Mouse (Mus musculus) 3134 (cell line): ENCODE results near the gene Pacs2.

Source experiments
- DNase-seq: peaks from one replicate; pipeline ENCODE4 v3.0.0-alpha.2; 2011; ENCODE audit warnings: low spot score; ENCODE audit not compliant: insufficient read length; ENCODE audit errors: extremely low read depth

Gene Pacs2

DNA sequence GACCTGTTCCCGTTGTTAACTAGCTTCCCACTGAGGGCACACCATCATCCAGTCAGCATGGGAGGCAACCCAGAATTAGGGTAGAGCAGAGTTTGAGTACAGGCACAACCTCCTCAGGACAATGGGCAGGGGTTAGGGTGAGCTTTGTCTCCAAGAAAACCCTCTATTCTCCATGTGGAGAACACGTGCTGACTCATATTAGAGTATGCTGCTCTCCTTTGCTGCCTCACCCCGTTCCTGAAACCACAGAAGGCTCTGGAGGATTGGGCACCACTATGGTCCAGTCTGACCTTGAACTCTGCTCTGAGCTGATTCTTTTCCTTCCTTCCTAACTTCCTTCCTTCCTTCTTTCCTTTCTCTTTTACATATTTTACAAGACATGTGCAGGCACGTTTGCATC lies 24.1 kb downstream of the Pacs2 start:
- no peak for DNase-seq

DNA sequence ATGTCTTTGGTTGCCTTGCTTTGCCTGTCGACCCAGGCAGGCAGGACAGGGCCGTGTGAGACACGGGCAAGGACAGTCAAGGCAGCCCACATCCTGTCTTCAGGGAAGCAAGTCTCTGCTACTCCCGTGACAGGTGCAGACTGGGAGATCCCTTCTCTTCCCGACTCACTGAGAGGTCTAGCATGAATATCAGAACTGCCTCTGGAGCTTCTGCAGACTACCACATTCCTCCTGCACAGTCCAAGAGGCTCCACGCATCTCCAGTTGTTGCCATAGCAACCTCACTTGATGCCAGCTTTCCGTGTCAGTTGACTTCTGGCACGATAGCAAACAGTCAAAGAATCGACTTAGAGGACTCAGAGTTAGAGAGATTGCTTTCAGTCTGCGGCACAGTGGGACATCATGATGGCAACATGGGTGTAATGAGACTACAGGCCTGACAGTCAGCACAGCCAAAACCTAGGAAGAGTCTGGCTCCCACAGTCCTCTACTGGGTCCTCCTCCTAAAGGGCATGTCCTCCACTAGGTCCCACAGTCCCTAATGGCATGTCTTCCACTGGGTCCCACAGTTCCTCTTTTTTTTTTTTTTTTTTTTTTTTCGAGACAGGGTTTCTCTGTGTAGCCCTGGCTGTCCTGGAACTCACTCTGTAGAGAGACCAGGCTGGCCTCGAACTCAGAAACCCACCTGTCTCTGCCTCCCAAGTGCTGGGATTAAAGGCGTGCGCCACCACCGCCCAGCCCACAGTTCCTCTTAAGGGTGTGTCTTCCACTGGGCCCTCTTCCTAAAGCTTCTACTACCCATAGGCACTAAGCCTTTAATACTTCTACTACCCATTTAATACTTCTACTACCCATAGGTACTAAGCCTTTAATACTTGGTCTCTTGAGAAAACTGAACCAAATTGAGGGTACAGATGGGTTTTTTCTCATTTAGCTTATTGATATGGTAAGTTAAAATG lies 27.5 kb downstream of the Pacs2 start:
- no peak for DNase-seq

DNA sequence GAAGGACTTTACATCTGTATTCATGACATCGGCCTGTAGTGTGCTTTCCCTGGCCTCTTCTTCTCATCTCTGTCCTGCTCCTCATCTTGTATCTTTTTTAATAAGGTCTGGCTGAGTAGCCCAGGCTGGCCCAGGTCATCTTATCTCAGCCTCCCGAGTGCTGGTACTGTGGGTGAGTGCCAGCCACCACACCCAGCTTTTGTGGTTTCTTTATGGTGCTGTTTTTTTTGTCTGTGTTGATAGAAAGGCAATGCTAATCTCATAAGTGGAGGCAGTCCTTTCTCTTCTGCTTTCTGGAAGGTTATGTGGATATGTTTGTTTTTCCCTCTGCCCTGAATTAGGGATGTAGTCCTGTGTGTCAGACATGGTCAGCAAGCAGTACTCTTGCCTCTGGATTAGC lies 28.2 kb downstream of the Pacs2 start:
- DNase-seq, result no peak

DNA sequence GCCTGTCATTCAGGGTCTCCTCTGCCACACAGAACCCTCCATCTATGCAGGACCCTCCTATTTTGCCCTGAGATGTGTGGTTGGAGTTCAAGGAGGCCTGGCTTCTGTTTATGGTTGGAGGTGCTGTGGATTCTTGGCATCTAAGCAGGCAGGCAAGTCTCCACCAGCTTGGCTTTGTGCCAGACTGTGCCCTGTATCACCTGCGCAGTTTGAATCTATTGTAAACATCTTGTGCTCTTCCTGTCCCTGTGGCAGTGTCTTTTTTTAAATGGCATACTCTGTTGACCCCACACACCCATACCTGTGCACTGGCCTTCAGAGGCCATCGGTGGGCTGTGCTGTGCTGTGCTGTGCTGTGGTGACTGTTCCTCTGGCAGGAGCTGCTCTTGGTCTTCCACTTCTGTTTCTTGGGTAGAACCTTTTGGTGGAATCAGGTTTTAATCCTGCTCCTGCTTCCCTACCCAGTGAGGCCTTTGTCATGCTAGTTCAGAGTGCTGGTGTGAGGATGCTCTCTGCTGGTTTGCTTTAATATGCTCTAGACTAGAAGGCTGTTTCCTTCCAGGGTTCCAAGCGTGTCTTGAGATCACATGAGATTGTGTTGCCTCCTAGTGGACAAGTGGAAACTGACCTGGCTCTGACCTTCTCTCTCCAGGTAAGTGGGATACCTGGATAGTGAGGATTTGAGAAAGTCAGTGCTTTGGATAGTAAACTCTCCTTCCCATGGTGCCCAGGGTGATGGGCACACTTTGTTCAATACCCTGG lies 30.8 kb downstream of the Pacs2 start:
- DNase-seq, result no peak

DNA sequence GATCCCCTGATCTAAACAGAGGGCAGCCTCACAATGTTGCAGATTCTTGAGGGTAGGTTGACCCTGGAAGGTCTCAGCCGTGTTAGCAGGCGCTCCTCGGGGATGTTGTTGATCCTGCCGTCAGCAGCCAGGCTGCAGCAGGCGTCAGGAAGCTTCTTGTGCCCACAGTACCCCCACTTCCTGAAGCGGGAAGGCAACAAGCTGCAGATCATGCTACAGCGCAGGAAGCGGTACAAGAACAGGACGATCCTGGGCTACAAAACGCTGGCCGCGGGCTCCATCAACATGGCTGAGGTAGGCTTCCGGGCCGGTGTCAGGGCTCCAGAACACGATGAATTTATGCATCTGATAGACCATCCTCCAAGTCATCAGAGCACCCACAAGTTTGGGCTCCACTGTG lies 32.6 kb downstream of the Pacs2 start:
- no peak for DNase-seq

DNA sequence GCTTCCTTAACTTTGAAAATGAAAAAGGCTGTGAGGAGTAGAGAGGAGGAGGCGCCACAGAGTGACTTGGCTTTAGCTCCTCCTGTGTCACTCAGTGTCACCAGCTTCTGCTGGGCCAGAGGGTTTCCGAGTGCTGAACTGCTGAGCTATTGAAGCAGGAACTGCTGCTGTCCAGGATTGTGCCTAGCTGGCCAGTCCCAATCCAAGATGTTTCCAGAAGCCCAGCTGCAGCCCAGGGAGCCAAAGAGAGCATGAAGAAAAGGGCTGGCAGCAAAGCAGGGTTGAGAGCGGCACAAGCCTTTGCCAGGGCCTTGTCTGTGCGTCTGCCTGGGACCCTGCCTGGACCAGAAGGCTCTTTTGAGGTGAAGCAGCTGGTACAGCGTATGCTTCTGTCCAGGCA lies 33.8 kb downstream of the Pacs2 start:
- DNase-seq, result no peak

DNA sequence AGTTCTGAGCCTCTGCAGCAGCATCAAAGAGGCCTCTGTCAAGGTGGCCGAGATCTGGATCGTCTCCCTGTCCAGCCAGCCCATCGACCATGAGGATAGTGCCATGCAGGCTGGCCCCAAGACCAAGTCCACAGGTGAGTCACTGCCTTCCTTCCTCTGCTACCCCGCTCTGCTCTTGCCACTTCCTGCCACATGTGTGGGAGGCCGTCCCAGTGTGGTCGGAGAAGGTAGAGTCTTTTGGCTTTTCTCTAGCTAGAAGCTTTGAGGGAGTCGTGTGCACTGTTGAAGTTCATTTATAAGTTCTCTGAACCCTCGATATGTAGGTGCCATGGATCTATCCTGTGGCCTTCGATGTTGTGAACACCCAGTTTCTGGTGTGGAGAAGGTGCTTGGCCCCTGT lies 35.5 kb downstream of the Pacs2 start:
- no peak for DNase-seq

DNA sequence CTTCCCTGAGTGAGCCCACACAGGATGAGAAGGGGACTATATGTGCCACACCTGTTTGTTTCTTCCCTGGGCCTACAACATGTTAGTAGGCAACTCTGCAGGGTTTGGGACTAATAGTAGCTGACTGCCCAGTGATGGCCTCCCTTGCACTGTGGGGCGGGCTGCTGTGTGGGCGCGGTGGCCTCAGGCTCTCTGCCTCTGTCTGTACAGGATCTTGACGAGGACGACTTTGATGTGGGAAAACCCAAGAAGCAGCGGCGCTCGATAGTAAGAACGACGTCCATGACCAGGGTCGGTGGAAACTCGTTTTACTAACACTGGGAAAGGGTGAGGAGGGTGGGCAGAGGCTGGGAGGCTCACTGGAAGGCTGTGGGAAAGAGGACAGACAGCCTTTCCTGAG lies 36.4 kb downstream of the Pacs2 start:
- DNase-seq, result no peak

DNA sequence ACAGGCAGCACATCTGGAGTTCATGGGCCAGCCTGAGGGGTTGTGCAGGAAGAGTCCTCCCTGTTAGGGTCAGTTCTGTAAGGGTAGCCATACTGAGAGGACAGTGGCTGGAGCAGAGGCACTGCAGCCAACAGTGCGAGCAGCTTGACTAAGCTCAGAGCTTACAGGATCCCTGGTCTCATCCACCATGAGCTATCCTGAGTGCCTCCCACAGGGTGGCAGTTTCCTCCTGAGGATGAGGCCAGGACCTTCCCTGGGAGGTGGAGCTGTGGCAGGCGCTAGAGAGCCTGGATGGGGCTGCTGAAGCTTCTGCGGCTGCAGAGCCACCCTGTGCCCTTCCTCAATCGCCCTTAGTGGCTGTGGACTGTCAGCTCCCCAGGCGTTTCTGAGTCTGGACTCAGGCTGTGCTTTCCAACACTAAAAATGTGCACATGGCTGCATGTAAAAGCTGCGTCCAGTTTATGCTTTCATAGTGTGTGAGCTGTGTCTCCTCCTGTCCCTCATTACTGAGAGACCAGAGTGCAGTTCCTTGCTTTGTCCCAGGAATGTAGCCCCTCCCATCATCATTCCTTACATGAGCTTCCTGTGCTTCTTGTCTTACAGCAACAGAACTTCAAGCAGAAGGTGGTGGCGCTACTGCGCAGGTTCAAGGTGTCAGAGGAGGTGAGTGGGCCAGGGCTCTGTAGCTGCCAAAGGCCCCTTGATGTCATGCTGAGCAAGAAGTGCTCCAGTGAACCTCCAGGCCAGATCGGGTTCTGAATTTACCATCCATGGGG lies 37.5 kb downstream of the Pacs2 start:
- DNase-seq, result no peak

DNA sequence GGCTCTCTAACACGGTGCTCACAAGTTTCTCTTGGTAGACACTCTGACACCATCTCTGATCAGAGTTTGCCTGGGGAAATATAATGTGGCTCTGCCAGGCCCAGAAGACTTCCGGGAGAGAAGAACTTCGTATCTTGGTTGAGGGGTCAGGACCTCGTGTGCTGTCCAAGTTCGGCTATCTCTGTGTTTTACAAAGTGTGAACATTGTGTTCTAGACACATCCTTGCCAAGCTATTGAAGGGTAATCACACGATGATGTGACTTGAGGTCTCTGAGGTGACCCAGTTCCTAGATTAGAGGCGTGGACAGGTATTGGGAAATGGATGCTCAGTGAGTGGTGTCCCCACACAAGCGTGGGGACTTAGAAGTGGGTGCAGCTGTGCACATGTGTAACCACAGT lies 41.8 kb downstream of the Pacs2 start:
- DNase-seq, result no peak

DNA sequence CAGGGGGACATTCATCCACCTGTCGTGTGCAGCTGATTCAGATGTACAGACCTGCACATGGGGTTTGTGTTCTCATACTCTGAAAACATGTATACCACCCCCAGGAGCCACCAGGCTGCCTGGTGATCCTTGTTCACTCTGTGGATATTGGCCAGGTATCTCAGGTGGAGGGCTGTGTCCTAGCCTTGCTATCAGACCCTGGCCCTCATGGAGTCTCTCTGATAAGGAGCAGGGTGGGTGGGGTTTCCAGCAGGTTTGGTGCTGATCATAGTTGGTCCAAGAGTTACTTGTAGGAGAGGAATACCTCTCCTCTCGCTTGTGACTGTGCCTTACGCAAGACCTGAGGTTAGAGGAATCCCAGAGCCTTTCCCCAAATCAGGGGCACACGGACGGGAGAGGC lies 45.9 kb downstream of the Pacs2 start:
- DNase-seq, result no peak

DNA sequence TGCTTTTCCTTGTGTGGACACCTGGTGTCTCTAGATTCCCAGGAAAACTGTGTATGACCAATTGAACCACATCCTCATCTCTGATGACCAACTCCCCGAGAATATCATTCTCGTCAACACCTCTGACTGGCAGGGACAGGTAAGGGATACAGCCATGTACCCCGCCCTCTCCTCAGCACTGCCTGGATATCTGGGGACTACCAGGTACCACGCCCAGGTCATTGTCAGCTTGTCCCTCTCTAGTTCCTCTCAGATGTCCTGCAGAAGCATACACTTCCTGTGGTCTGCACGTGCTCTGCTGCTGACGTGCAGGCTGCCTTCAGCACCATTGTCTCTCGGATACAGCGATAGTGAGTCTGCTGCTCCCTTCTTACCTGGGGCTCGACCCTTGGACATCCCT lies 47.3 kb downstream of the Pacs2 start:
- no peak for DNase-seq

DNA sequence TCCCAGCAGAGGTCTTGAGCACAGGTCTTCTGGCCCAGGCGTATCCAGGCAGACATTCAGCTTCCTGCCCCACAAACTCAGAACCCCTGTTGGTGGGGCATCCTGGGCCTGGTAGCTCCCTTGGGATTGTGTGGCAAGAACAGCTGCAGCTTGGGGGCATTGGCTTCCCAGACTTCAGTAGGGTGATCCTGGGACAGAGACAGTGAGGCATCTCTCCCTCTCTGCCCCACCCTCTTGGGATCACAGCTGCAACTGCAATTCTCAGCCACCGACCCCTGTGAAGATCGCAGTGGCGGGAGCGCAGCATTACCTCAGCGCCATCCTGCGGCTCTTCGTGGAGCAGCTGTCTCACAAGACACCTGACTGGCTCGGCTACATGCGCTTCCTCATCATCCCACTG lies 47.9 kb downstream of the Pacs2 start:
- DNase-seq, result no peak

DNA sequence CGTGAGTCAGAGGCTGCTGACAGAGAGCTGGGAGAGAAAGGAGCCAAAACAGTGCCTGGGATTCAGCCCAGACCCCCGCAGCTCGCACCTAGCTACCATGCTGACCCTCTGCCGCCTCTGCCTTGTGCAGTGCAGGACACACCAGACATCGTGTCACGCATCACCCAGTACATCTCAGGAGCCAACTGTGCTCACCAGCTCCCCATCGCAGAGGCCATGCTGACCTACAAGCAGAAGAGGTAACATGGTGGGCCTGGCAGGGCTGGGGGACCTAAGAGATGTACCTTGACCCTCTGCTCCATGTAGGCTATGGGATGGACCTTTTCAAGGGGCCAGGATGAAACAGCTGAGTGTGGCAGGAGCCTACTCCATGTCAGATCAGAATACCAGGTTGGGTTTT lies 49.4 kb downstream of the Pacs2 start:
- no peak for DNase-seq

DNA sequence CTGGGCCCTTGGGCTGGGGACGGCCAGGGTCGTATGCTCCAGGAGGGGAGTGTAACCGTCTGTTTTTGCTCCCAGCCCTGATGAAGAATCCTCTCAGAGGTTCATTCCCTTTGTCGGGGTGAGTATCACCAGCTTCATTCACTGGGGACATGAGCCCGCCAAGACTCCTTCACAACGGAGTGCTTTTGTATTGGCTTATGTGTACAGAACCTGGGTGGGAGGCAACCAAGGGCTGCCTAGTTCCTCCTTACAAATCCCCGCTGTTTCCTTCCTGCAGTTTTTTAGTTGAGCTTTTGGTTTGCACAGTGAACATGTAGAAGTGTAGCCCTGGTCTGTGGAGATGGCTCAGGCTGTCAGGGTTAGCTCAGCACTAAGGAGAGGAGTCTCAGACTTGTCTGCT lies 53.7 kb downstream of the Pacs2 start:
- no peak for DNase-seq

DNA sequence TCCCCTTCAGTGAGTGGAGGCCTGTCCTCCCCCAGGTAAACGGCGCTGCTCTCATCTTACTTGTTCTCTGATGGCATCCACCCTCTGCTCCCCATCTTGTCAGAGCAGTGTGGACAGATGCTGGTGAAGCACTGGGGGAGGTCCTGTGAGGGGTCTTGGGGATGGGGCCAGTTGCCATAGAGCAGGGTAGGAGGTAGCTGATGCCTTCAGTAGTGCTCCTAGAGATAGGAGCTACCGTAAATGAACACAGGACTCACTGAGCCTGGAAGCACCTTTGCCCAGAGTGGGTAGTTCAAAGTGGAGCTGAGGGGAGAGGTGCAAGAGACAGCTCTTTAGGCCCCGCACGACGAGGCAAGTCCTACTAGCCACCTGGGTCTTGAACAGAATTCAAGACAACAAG lies 55.1 kb downstream of the Pacs2 start:
- DNase-seq, result no peak

DNA sequence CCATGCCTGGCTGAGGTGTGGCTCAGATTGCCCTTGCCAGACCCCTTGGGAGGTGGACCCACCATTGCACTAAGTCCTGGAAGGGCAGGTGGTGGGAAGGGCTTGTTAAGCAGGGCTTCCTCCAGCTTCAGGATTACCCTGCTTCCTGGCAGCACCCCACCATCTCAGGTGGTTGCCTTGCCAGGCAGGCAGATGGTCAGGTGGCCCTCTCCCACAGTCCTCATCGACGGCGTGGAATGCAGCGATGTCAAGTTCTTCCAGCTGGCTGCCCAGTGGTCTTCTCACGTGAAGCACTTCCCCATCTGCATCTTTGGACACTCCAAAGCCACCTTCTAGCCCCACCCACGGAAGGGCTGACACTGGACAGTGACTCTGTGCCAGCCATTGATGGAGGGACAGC lies 57.0 kb downstream of the Pacs2 start:
- DNase-seq, result no peak

DNA sequence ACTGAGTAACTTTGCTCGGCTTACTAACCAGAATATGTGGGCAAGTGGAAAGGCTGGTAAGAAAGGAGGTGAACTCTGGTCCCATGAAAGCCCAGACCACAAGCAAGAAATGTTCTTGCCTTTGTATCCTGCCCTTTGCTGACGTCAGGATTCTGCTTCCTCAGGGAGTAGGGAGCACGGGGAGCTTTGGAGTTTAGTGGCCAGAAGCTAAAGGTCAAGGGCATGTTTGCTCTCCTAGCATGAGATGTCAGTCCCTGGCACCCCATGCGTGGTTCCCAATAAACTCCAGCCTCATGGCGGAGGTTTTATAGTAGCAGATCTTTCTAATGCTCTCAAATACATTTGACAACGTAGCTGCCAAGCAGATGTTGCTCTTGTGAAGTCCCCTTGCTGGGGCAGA lies 57.5 kb downstream of the Pacs2 start:
- no peak for DNase-seq

DNA sequence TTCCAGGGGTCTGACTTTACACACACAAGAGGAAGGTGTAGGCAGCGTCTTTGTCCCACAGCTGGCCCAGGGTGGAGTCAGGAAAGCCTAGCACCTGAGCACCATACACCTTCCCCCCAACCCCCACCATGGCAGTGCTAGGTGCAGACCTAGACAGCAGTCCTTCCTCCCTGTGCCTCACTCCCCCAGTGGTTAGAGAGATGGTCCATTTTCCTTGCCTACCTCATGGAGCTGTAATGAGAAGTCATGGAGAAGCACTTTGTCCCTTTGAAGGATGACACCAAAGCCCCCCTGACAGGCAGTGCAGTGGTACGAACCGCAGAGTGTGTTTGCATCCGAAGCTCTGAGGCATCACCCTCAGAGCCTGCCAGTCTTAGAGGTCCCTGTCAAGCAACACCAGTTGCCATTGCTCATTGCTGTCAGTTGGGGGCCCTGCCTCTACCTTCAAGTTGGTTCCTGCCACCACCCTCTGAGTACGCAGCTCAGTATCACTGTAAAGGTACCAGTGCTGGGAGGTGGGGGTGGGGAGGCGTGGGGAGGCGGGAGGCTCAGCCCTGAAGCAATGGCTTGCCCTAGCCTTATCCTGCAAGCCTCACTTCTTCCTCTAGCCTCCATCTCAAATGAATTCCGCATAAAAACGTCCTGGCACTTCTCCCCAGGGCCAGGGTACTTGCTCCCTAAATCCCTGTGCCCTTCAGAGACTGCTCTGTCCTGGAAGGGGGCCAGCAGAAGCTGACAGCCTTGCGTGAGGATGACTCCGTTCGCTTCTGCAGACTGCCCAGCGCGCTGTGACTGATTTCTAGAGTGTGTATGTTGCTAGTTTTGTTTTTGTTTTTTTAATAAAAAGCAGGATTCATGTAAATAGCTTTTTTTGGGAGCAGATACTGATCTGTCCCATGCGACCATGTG lies 59.4 kb downstream of the Pacs2 start:
- no peak for DNase-seq

DNA sequence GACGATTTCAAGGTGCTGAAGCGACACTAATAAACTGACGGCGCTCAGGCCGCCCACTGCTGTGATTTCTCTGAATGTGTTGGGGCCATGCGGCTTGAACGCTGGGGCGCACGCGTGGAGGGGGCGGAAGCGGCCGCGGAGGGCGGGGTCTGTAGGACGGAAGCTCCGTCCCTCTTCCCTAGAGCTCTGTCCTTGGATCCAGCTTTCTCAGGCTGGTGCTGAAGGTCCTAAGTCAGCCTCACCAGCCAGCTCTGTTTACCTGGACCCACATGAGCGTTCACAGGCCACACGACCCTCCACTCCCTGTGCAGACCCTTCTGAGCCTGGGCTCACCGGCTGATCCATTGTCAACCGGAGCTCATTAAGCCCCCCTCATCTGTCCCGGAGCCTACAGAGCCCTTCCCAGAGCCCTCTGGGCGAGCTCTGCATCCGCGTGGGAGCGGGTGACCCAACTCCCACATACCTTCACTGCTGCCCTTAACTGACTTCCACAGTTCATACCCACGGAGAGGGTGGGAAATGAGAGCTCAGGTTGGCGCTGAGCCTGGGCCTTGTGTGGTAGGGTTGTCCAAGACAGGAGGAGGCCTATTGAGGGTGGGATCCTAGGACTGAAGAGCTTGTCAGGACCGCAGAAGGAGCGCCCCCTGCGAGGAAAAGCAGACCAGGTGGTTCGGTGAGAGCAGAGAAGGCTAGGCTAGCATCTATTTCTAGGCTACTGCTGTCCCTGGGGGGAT lies 60.2 kb downstream of the Pacs2 start, which contains the start of gene Tex22:
Gene Tex22, plus strand, starts transcription at position 174 of the 734 bp plus-strand sequence.
- DNase-seq, result no peak
